Mouse (Mus musculus) lung, postnatal 0 days (tissue): Measurements from ENCODE around the gene Ppp6r1. TPM values are rescaled to one million over a fixed set of nuclear protein-coding genes. Genes with fewer than 3 reads are reported as not detected.
A peak's percentile ranks its signal among the peaks of the same experiment; 100 is the strongest.

ENCODE experiments used
- ATAC-seq: fragments of 200-750 bp; cut with Nextera tagmentation; 2 replicates; pipeline ENCODE4 v1.8.0; 2017; ENCODE audit warnings: moderate library complexity
- DNase-seq: peaks from one replicate; pipeline ENCODE4 v3.0.0-alpha.2; 2016; ENCODE audit warnings: low spot score
- H3K27ac ChIP-seq: fragments of 300-500 bp; sonication (generic); 2 replicates; pipeline ENCODE4 v1.5.1; 2014; ENCODE audit warnings: antibody characterized with exemption, mild to moderate bottlenecking, low read length, mixed read lengths
- H3K27me3 ChIP-seq: fragments of 300-500 bp; sonication (generic); replicated peaks from 2 replicates; pipeline ENCODE4 v1.6.1; 2014; ENCODE audit warnings: low read length, mixed read lengths; ENCODE audit not compliant: insufficient read depth
- H3K36me3 ChIP-seq: fragments of 300-500 bp; sonication (generic); 2 replicates; pipeline ENCODE4 v1.6.1; 2014; ENCODE audit warnings: low read length, mixed read lengths; ENCODE audit not compliant: insufficient read depth
- H3K4me1 ChIP-seq: fragments of 300-500 bp; sonication (generic); 2 replicates; pipeline ENCODE4 v1.6.1; 2014; ENCODE audit warnings: antibody characterized with exemption, low read depth, low read length, mixed read lengths; ENCODE audit not compliant: insufficient read depth
- H3K4me2 ChIP-seq: fragments of 300-500 bp; sonication (generic); replicated peaks from 2 replicates; pipeline ENCODE4 v1.6.1; 2014; ENCODE audit warnings: low read depth, mild to moderate bottlenecking, low read length, moderate library complexity, mixed read lengths
- H3K4me3 ChIP-seq: fragments of 300-500 bp; sonication (generic); 2 replicates; pipeline ENCODE4 v1.5.1; 2014; ENCODE audit warnings: low read depth, low read length
- H3K9ac ChIP-seq: fragments of 300-500 bp; sonication (generic); replicated peaks from 2 replicates; pipeline ENCODE4 v1.6.1; 2014; ENCODE audit warnings: low read depth, mild to moderate bottlenecking
- H3K9me3 ChIP-seq: fragments of 300-500 bp; sonication (generic); 2 replicates; pipeline ENCODE4 v1.6.1; 2016; ENCODE audit warnings: low read length, mixed read lengths
- CTCF ChIP-seq: IDR thresholded peaks from 2 replicates; pipeline ENCODE4 v1.5.1; 2016; ENCODE audit warnings: antibody characterized with exemption, mild to moderate bottlenecking
- EP300 ChIP-seq: IDR thresholded peaks from 2 replicates; pipeline ENCODE4 v1.6.1; 2016; ENCODE audit warnings: antibody characterized with exemption, mild to moderate bottlenecking, control low read depth
- WGBS: fragments of 180-500 bp; shearing (Covaris S2); extraction: QIAGEN DNeasy Blood & Tissue Kit; methylation state at CpG from one replicate; pipeline ENCODE4 v1.1.7; 2014; 5-methylcytosine and 5-hydroxymethylcytosine counted together
- polyA plus RNA-seq: library from polyadenylated mRNA; unstranded; fragments of >200 nt; fragmentation: Nextera tagmentation; extraction: Ambion mirVana; gene quantifications from 2 replicates; pipeline ENCODE4 v1.2.1, GENCODE M21; 2015

Gene Ppp6r1
- 6.8 and 7.5 TPM in 2 replicates for polyA plus RNA-seq

GRCm38 (mm10) chr7:4658912-4659551 lies at the start of gene Ppp6r1:
TSS of gene Ppp6r1 (minus strand) at chr7:4659019.
- peaks cover 14% of the 10 kb centered on the region; the same call in 1 of the 2 replicates for H3K4me1 ChIP-seq
- ATAC-seq (peak; percentile 97), DNase-seq (peak; percentile 99)
- peak within 1 kb of the TSS; percentile 92 for H3K27ac ChIP-seq
- peak within 1 kb of the TSS; percentile 69 for H3K4me2 ChIP-seq
- H3K27me3 ChIP-seq, result no peaks in the 10 kb centered on the region
- H3K9ac ChIP-seq, result peak within 1 kb of the TSS; percentile 82
- 2% methylated on average over 54 of the region's 54 CpGs for WGBS
- TF ChIP-seq CTCF (peak; percentile 70), EP300 (no peak)
- 0 out of 2 replicates have a peak, but pooled peaks cover under 1% of the 10 kb centered on the region for H3K36me3 ChIP-seq
- H3K4me3 ChIP-seq, result peak within 1 kb of the TSS; percentile 75
- H3K9me3 ChIP-seq, result no peaks in the 10 kb centered on the region

- no peaks in the 10 kb centered on the region for H3K4me1 ChIP-seq
- H3K27me3 ChIP-seq, result no peaks in the 10 kb centered on the region
- peak; percentile 75 for TF ChIP-seq CTCF
- TF ChIP-seq EP300, result no peak
- no peak for ATAC-seq
- H3K27ac ChIP-seq, result no peak overlapping the region
- H3K9me3 ChIP-seq, result no peaks in the 10 kb centered on the region
- 44% methylated on average over 18 of the region's 18 CpGs for WGBS
- no peak overlapping the region for H3K4me2 ChIP-seq
- H3K9ac ChIP-seq, result no peak overlapping the region
- DNase-seq, result peak; percentile 39
- H3K36me3 ChIP-seq, result no peaks in the 10 kb centered on the region
- H3K4me3 ChIP-seq, result no peak overlapping the region
These were observed 46.3 kb upstream of the Ppp6r1 start for GRCm38 (mm10) chr7:4705098-4705497.

GRCm38 (mm10) chr7:4703195-4703594 lies 44.4 kb upstream of the Ppp6r1 start:
- H3K9me3 ChIP-seq, result no peaks in the 10 kb centered on the region
- H3K36me3 ChIP-seq, result no peaks in the 10 kb centered on the region
- ATAC-seq, result no peak
- no peaks in the 10 kb centered on the region for H3K27me3 ChIP-seq
- H3K9ac ChIP-seq, result no peak overlapping the region
- DNase-seq, result no peak
- H3K4me2 ChIP-seq, result no peak overlapping the region
- H3K4me3 ChIP-seq, result no peak overlapping the region
- no peak overlapping the region for H3K27ac ChIP-seq
- TF ChIP-seq CTCF, result no peak
- TF ChIP-seq EP300, result no peak
- 91% methylated on average over 7 of the region's 7 CpGs for WGBS
- no peaks in the 10 kb centered on the region for H3K4me1 ChIP-seq

- TF ChIP-seq EP300, result no peak
- no peak for TF ChIP-seq CTCF
- H3K4me3 ChIP-seq, result no peak overlapping the region
- ATAC-seq (no peak), DNase-seq (no peak)
- no peak overlapping the region for H3K9ac ChIP-seq
- no peak overlapping the region for H3K4me2 ChIP-seq
- H3K9me3 ChIP-seq, result no peaks in the 10 kb centered on the region
- H3K4me1 ChIP-seq, result no peaks in the 10 kb centered on the region
- H3K27ac ChIP-seq, result no peak overlapping the region
- WGBS, result 60% methylated on average over 8 of the region's 8 CpGs
- no peaks in the 10 kb centered on the region for H3K27me3 ChIP-seq
- H3K36me3 ChIP-seq, result no peaks in the 10 kb centered on the region
These were observed 43.5 kb upstream of the Ppp6r1 start for GRCm38 (mm10) chr7:4702334-4702733.

- Histone ChIP-seq H3K36me3 (no peaks in the 10 kb centered on the region), H3K27ac (no peak overlapping the region), H3K4me1 (no peaks in the 10 kb centered on the region), H3K4me2 (no peak overlapping the region), H3K9me3 (no peaks in the 10 kb centered on the region), H3K4me3 (no peak overlapping the region), H3K9ac (no peak overlapping the region), H3K27me3 (no peaks in the 10 kb centered on the region)
- no peak for ATAC-seq
- WGBS, result 87% methylated on average over 6 of the region's 6 CpGs
- DNase-seq, result no peak
- TF ChIP-seq CTCF (no peak), EP300 (no peak)
These were observed 34.2 kb upstream of the Ppp6r1 start for GRCm38 (mm10) chr7:4693004-4693403.

GRCm38 (mm10) chr7:4690951-4691653 lies 32.3 kb upstream of the Ppp6r1 start:
- ATAC-seq (peak; percentile 54), DNase-seq (no peak)
- H3K4me3 ChIP-seq, result peak overlapping the region; percentile 57
- H3K27ac ChIP-seq, result 0 out of 2 replicates have a peak overlapping the region, but pooled peaks have one; percentile 20
- peak overlapping the region; percentile 55 for H3K9ac ChIP-seq
- no peaks in the 10 kb centered on the region for H3K4me1 ChIP-seq
- no peaks in the 10 kb centered on the region for H3K36me3 ChIP-seq
- WGBS, result 8% methylated on average over 18 of the region's 35 CpGs
- H3K9me3 ChIP-seq, result no peaks in the 10 kb centered on the region
- no peaks in the 10 kb centered on the region for H3K27me3 ChIP-seq
- H3K4me2 ChIP-seq, result peak overlapping the region; percentile 99
- TF ChIP-seq CTCF, result no peak
- TF ChIP-seq EP300, result no peak
